18 mouse cellular contexts compared by ENCODE assay signal in the genomic region with DNA sequence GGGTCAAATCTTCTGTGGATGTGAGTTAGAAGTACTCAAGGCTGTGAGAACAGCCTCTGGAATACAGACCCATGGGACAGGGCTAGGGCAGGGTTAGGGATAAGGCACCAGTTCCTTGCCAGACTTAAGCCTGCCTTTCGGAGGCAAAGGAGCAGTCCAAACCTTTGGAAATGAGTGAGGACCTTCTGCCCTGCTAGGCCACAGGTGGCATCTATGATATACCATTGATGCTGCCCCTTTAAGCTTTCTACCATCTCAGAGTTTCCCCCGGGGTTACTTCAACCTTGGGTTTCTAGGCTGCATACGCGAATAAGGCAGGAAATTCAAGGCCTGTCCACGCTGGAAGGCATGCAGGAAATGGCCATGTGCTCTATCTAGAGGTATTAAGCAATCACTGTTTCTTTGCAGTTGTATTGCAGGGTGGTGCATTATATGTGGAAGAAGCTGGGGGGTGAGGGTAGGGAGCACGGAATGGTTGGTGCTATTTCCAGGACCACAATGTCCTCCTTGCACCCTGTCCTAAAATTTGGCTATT. TPM values are rescaled to one million over a fixed set of nuclear protein-coding genes. Genes with fewer than 3 reads are reported as not detected.
DNase-seq lines count a peak whose midpoint lies in the region; TF ChIP-seq lines count a peak whose summit lies in the region.
"Had no signal": no experiment of that assay in that cellular context is flagged by ENCODE, and none has a peak within 500 bp of the region (broad histone marks: within the 10 kb centered on the region; RNA-seq: fewer than 3 reads in every experiment).

No protein-coding gene starts in this region.

- TF ChIP-seq CTCF in gastrocnemius, adult 2 months (IDR thresholded peaks at IDR 0.05), result no peak
- no peak for TF ChIP-seq CTCF in kidney, adult 2 months (conservative IDR thresholded peaks at IDR 0.05; ENCODE audit: insufficient read depth, insufficient read length, low read depth, low read length)

- no peak overlapping the region for H3K4me3 ChIP-seq in gastrocnemius, adult 2 months
- H3K4me3 ChIP-seq in kidney, adult 2 months (ENCODE audit: insufficient read depth, low read depth, low read length), result no peak overlapping the region

- peak overlapping the region; percentile 88 for H3K27ac ChIP-seq in gastrocnemius, adult 2 months
- H3K27ac ChIP-seq in kidney, adult 2 months (ENCODE audit: insufficient read depth, low read depth, low read length), result no peak overlapping the region
- H3K27ac ChIP-seq: liver, embryonic 13.5 days; midbrain, embryonic 15.5 days; neural tube, embryonic 15.5 days had no signal

- TF ChIP-seq POLR2A in kidney, adult 2 months (IDR thresholded peaks at IDR 0.05; ENCODE audit: low read depth, low read length), result no peak

- intact Hi-C loops in gastrocnemius, adult 2 months (cut with DNase I), result no loop called here
- intact Hi-C loops in gastrocnemius, postnatal 36 days (cut with DNase I), result no loop called here

- H3K4me1 ChIP-seq in kidney, adult 2 months (ENCODE audit: control insufficient read depth, insufficient read depth, low read length), result no peaks in the 10 kb centered on the region

- H3K36me3 ChIP-seq in kidney, adult 2 months (ENCODE audit: control insufficient read depth, insufficient read depth, low read length), result no peaks in the 10 kb centered on the region
- H3K36me3 ChIP-seq: embryonic facial prominence, embryonic 15.5 days; forebrain, embryonic 10.5 days; liver, embryonic 13.5 days; midbrain, embryonic 15.5 days; neural tube, embryonic 15.5 days had no signal

- DNase-seq in gastrocnemius, adult 2 months, result no peak
- DNase-seq in gastrocnemius, postnatal 36 days, result no peak
- peak; percentile 17 for DNase-seq in kidney, adult 2 months
- DNase-seq in kidney, adult 8-10 months, result no peak
- DNase-seq in lung, postnatal 25 days (ENCODE audit: low spot score), result peak; percentile 10
- no peak for DNase-seq in lung, postnatal 36 days
- no peak for DNase-seq in ovary, adult 18-20 months (ENCODE audit: low spot score)
- DNase-seq: cerebellum, adult 9-11 months; forebrain, postnatal 0 days; liver, embryonic 13.5 days; right cerebral cortex, postnatal 14 days; spleen, adult 18-20 months; thymus, adult 2 months had no signal

- WGBS in kidney, adult 2 months, result 66% methylated on average over 6 of the region's 6 CpGs

- no peaks in the 10 kb centered on the region for H3K27me3 ChIP-seq in kidney, adult 2 months (replicated peaks; ENCODE audit: control insufficient read depth, insufficient read depth, low read length)
- H3K27me3 ChIP-seq: embryonic facial prominence, embryonic 15.5 days had no signal

RNA-seq across cellular contexts. Expression of gene Il1r1, which starts 40.5 kb away (rescaled TPM):
- total RNA-seq in gastrocnemius, adult 2 months (2021), result 1 to 10 TPM; 3.0 to 3.4 TPM
- 1 to 10 TPM; 2.1 TPM for total RNA-seq in gastrocnemius, postnatal 36 days (2021)
- 3.3 and 3.4 TPM in 2 replicates for polyA plus RNA-seq in kidney, adult 2 months (2012; rRNA removed)

RNA-seq across cellular contexts. Expression of gene Il1rl2, which starts 59.0 kb away (rescaled TPM):
- 1 to 10 TPM in 1 of 2 experiments, under 1 TPM in 1; 0.86 to 1.1 TPM for total RNA-seq in gastrocnemius, adult 2 months (2021)
- total RNA-seq in gastrocnemius, postnatal 36 days (2021), result 1 to 10 TPM; 1.3 to 2.0 TPM
- 1.3 and 1.4 TPM in 2 replicates for polyA plus RNA-seq in kidney, adult 2 months (2012; rRNA removed)
- polyA plus RNA-seq: C2C12 had no signal

Comparison
In these comparisons a context has a peak if more than half of its experiments do, and no peak if none do; other contexts are left out.
1. DNase-seq: peak in kidney, adult 2 months (single experiment) and lung, postnatal 25 days (single experiment); none in gastrocnemius, adult 2 months (single experiment), gastrocnemius, postnatal 36 days (0 of 2), kidney, adult 8-10 months (0 of 2), lung, postnatal 36 days (single experiment) and ovary, adult 18-20 months (single experiment).